Mouse (Mus musculus) heart, embryonic 16.5 days (tissue): ENCODE results near the gene Uox. TPM values are rescaled to one million over a fixed set of nuclear protein-coding genes. Genes with fewer than 3 reads are reported as not detected.

Experiments
- ATAC-seq: fragments of 200-750 bp; cut with Nextera tagmentation; replicated peaks from 2 replicates; pipeline ENCODE4 v1.8.0; 2017; ENCODE audit warnings: moderate number of reproducible peaks; ENCODE audit not compliant: insufficient read depth, low FRiP score; ENCODE audit errors: extremely low read depth
- H3K27ac ChIP-seq: fragments of 300-500 bp; sonication (generic); 2 replicates; pipeline ENCODE4 v1.5.1; 2014; ENCODE audit warnings: mild to moderate bottlenecking, low read length, control low read depth, moderate library complexity
- H3K27me3 ChIP-seq: fragments of 300-500 bp; sonication (generic); 2 replicates; pipeline ENCODE4 v1.6.1; 2014; ENCODE audit warnings: low read length, mixed read lengths; ENCODE audit not compliant: control insufficient read depth, insufficient read depth
- H3K36me3 ChIP-seq: fragments of 300-500 bp; sonication (generic); 2 replicates; pipeline ENCODE4 v1.6.1; 2014; ENCODE audit not compliant: control insufficient read depth, insufficient read depth
- H3K4me1 ChIP-seq: fragments of 300-500 bp; sonication (generic); 2 replicates; pipeline ENCODE4 v1.6.1; 2014; ENCODE audit warnings: low read length, mixed read lengths; ENCODE audit not compliant: control insufficient read depth, insufficient read depth
- H3K4me2 ChIP-seq: fragments of 300-500 bp; sonication (generic); 2 replicates; pipeline ENCODE4 v1.6.1; 2014; ENCODE audit warnings: low read depth, mild to moderate bottlenecking, control low read depth, low read length
- H3K4me3 ChIP-seq: fragments of 300-500 bp; sonication (generic); 2 replicates; pipeline ENCODE4 v1.5.1; 2014; ENCODE audit warnings: mild to moderate bottlenecking, control low read depth, low read length
- H3K9ac ChIP-seq: fragments of 300-500 bp; sonication (generic); 2 replicates; pipeline ENCODE4 v1.6.1; 2014; ENCODE audit warnings: low read length, control low read depth
- H3K9me3 ChIP-seq: fragments of 300-500 bp; sonication (generic); replicated peaks from 2 replicates; pipeline ENCODE4 v1.6.1; 2016; ENCODE audit warnings: low read length; ENCODE audit not compliant: control insufficient read depth
- WGBS: fragments of 180-500 bp; shearing (Covaris S2); extraction: QIAGEN DNeasy Blood & Tissue Kit; methylation state at CpG from one replicate; pipeline ENCODE4 v1.1.7; 2014; 5-methylcytosine and 5-hydroxymethylcytosine counted together
- polyA plus RNA-seq: library from polyadenylated mRNA; unstranded; fragments of >200 nt; fragmentation: Nextera tagmentation; extraction: Ambion mirVana; gene quantifications from 2 replicates; pipeline ENCODE4 v1.2.1, GENCODE M21; 2015

The Uox gene
- polyA plus RNA-seq, 1 experiment from 2014 or later, result 0.13 TPM

- no peak overlapping the region for H3K4me3 ChIP-seq
- H3K4me1 ChIP-seq, result no peaks in the 10 kb centered on the region
- H3K36me3 ChIP-seq, result no peaks in the 10 kb centered on the region
- no peak overlapping the region for H3K27ac ChIP-seq
- no peaks in the 10 kb centered on the region for H3K27me3 ChIP-seq
- 74% methylated on average over 10 of the region's 10 CpGs for WGBS
- no peak overlapping the region for H3K4me2 ChIP-seq
- no peak for ATAC-seq
- no peak overlapping the region for H3K9ac ChIP-seq
- no peaks in the 10 kb centered on the region for H3K9me3 ChIP-seq
Measured at GRCm38 (mm10) chr3:146610322-146610721, 40.1 kb downstream of the Uox start.

- Histone ChIP-seq H3K4me1 (no peaks in the 10 kb centered on the region), H3K27ac (no peak overlapping the region), H3K27me3 (no peaks in the 10 kb centered on the region), H3K4me2 (no peak overlapping the region), H3K4me3 (no peak overlapping the region), H3K9ac (no peak overlapping the region), H3K36me3 (no peaks in the 10 kb centered on the region), H3K9me3 (no peaks in the 10 kb centered on the region)
- ATAC-seq, result no peak
- 78% methylated on average over 4 of the region's 4 CpGs for WGBS
Measured at GRCm38 (mm10) chr3:146611261-146611660, 41.0 kb downstream of the Uox start.

DNA sequence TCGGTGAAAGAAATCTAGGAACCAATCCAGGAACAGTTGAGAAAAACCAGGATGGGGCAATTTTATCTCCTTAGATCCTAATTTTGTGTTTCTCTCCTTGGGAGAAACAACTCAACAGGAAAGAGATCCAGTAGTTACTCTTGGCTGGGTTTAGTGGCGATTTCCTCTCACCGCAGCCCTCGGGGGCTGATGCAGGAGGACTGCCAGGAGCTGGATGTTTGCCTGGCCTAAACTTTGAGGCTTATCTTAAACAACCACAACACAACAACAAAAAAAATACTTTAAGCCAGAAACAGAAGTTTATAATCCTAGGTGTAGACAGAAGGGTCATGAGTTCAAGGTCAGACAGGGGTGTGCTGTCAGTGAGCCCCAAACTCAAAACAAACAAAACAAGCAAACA, 41.6 kb downstream of the Uox start:
- 57% methylated on average over 4 of the region's 4 CpGs for WGBS
- H3K4me2 ChIP-seq, result no peak overlapping the region
- H3K27me3 ChIP-seq, result no peaks in the 10 kb centered on the region
- no peaks in the 10 kb centered on the region for H3K9me3 ChIP-seq
- no peak for ATAC-seq
- no peaks in the 10 kb centered on the region for H3K4me1 ChIP-seq
- no peak overlapping the region for H3K27ac ChIP-seq
- H3K4me3 ChIP-seq, result no peak overlapping the region
- H3K36me3 ChIP-seq, result no peaks in the 10 kb centered on the region
- H3K9ac ChIP-seq, result no peak overlapping the region

- no peak for ATAC-seq
- Histone ChIP-seq H3K4me1 (peaks cover 4% of the 10 kb centered on the region; the same call in 1 of the 2 replicates), H3K36me3 (no peaks in the 10 kb centered on the region), H3K27me3 (no peaks in the 10 kb centered on the region), H3K9me3 (no peaks in the 10 kb centered on the region), H3K9ac (no peak within 1 kb of the TSS), H3K4me2 (no peak within 1 kb of the TSS), H3K27ac (no peak within 1 kb of the TSS), H3K4me3 (no peak within 1 kb of the TSS)
- WGBS, result 90% methylated on average over 4 of the region's 4 CpGs
Measured at GRCm38 (mm10) chr3:146615496-146615895, 45.3 kb downstream of the Uox start, which contains the start of gene Dnase2b. Dnase2b (minus strand) TSS chr3:146615596.

DNA sequence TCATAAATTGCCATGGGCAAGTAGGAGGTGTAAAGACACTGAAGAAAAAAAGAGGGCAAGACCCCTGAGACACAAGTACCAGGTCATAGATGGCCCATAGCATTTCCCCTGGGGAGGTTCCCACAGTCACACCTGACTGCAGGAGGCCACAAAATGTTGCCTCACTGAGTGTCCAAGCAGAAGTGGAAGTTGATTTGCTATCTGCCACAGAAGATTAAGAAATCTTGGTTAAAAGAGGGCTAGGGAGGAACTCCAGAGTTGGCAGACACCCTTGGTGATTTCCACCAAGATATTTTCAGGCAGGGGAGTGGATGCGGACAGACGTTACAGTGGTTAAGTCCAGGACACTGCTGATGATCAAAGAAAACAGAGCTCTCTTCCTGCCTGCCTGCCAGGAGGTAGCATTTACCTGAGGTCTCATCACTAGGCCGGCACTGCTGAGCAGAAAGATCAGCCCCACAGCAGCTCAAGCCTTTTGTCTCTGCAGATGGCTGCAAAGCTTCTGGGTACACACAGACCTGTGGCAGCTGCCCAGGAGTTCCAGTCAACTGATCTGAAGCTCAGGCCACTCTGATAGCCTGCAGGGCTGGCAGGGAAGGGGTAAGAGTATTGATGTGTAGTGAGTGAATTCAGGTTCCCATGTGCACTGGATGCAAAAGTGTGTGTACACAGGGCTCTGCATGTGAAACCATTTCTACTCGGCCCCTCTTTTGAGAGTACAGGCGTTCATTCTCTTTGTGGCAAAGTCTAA, 46.5 kb downstream of the Uox start:
- WGBS, result 64% methylated on average over 5 of the region's 5 CpGs

GRCm38 (mm10) chr3:146617946-146618345, 47.7 kb downstream of the Uox start:
- Histone ChIP-seq H3K27ac (no peak overlapping the region), H3K9me3 (no peaks in the 10 kb centered on the region), H3K4me1 (peaks cover 10% of the 10 kb centered on the region), H3K27me3 (no peaks in the 10 kb centered on the region), H3K4me2 (no peak overlapping the region), H3K36me3 (no peaks in the 10 kb centered on the region), H3K4me3 (no peak overlapping the region), H3K9ac (no peak overlapping the region)
- ATAC-seq, result no peak

More for the DNA sequence above, 46.5 kb downstream of the Uox start:
- Histone ChIP-seq H3K4me1 (peaks cover 10% of the 10 kb centered on the region), H3K27ac (no peak overlapping the region), H3K4me2 (no peak overlapping the region), H3K36me3 (no peaks in the 10 kb centered on the region), H3K9ac (no peak overlapping the region), H3K9me3 (no peaks in the 10 kb centered on the region), H3K27me3 (no peaks in the 10 kb centered on the region), H3K4me3 (no peak overlapping the region)
- ATAC-seq, result no peak

DNA sequence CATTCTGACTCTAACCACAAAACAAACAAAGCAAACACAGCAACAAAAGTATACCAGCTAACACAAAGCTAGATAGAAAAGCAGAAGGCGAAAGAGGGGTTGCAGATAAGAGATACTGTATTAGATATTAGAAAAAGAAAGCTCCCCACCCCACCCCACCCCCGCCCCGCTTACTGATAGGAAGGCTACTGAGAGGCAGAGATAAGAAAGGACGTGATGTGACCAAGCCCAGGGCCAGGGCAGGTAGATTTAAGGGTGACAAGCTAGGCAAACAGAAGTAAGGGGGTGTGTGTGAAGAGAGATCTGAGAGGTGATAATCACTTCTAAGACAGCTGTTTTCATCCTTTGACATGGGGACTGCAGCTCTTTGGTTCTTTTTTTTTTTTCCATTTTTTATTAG, 48.1 kb downstream of the Uox start:
- ATAC-seq, result no peak
- H3K4me1 ChIP-seq, result peaks cover 10% of the 10 kb centered on the region
- WGBS, result 58% methylated on average over 4 of the region's 4 CpGs
- H3K4me2 ChIP-seq, result no peak overlapping the region
- H3K4me3 ChIP-seq, result no peak overlapping the region
- no peak overlapping the region for H3K9ac ChIP-seq
- H3K36me3 ChIP-seq, result no peaks in the 10 kb centered on the region
- H3K27me3 ChIP-seq, result no peaks in the 10 kb centered on the region
- no peaks in the 10 kb centered on the region for H3K9me3 ChIP-seq
- H3K27ac ChIP-seq, result no peak overlapping the region

DNA sequence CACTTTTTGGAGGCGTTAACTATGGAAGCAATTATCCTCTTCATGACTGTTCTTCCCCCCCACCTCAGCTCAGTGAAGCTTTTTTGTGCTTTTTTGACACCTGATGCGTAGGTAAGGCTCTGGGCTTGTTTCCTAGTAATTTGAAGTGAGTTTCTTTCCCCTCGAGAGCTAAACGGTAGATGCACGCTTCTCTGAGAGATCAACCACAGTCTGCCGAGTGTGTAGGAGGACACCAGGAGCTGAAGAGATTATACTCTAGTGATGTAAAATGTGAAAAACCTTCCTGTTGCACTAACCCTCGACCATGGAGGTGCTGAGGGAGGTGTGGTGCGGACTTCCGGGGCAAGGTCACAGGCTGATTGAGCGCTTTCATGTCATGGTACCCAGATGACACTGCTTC, 49.9 kb downstream of the Uox start:
- ATAC-seq, result peak; percentile 52; the same call in 1 of the 2 replicates
- 71% methylated on average over 10 of the region's 10 CpGs for WGBS

DNA sequence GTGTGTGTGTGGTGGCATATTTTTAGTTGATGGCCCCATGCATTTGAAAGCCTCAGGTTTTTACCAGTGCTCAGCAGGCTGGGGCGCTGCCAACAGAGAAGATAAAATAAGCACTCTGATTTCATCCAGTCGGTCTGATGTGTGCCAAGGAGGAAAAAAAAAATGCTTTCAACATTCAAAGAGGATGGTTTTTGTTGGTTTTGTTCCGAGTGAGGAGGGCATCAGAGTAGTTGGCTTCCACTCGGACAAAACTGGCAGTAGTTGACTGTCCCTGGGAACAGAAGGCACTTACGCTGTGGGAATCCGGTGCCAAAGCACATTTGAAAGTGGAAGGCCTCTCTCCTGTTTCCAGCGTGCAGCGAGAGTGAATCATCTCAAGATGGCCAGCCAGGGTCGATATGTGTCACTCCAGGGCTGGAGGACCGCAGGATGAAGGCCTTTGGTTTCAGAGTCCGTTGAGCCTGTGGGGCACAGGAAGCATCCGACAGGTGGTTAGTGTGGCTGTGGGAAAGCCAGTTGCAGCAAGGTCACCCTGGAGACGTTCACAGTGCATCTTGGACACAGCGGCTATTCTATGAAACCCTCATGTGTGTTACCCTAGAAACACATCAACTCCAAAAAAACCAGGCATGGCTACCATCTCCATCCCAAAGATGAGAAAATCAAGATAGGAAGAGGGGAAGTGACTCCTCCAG, 50.5 kb downstream of the Uox start:
- Histone ChIP-seq H3K27me3 (no peaks in the 10 kb centered on the region), H3K36me3 (no peaks in the 10 kb centered on the region), H3K4me1 (peaks cover 10% of the 10 kb centered on the region), H3K4me2 (peak overlapping the region; percentile 43), H3K9me3 (no peaks in the 10 kb centered on the region), H3K27ac (peak overlapping the region; percentile 69), H3K9ac (no peak overlapping the region), H3K4me3 (no peak overlapping the region)
- peak; percentile 73 for ATAC-seq
- WGBS, result 51% methylated on average over 14 of the region's 14 CpGs

More for the DNA sequence above, 49.9 kb downstream of the Uox start:
- no peaks in the 10 kb centered on the region for H3K36me3 ChIP-seq
- peak overlapping the region; percentile 69 for H3K27ac ChIP-seq
- H3K9ac ChIP-seq, result no peak overlapping the region
- H3K9me3 ChIP-seq, result no peaks in the 10 kb centered on the region
- peaks cover 10% of the 10 kb centered on the region for H3K4me1 ChIP-seq
- H3K27me3 ChIP-seq, result no peaks in the 10 kb centered on the region
- H3K4me3 ChIP-seq, result no peak overlapping the region
- H3K4me2 ChIP-seq, result 0 out of 2 replicates have a peak overlapping the region, but pooled peaks have one; percentile 43
